Mouse (Mus musculus) intestine, postnatal 0 days (tissue): ENCODE results near the gene Xrcc4. TPM values are rescaled to one million over a fixed set of nuclear protein-coding genes. Genes with fewer than 3 reads are reported as not detected.

Experiments used
- ATAC-seq: fragments of 200-750 bp; cut with Nextera tagmentation; 2 replicates; pipeline ENCODE4 v1.8.0; 2017; ENCODE audit warnings: mild to moderate bottlenecking, moderate TSS enrichment, moderate library complexity
- H3K27ac ChIP-seq: fragments of 300-500 bp; sonication (generic); 2 replicates; pipeline ENCODE4 v1.5.1; 2014; ENCODE audit warnings: mild to moderate bottlenecking, low read depth, low read length, moderate library complexity
- H3K27me3 ChIP-seq: fragments of 300-500 bp; sonication (generic); replicated peaks from 2 replicates; pipeline ENCODE4 v1.6.1; 2014; ENCODE audit warnings: low read length, mixed read lengths; ENCODE audit not compliant: control insufficient read depth, insufficient read depth
- H3K36me3 ChIP-seq: fragments of 300-500 bp; sonication (generic); 2 replicates; pipeline ENCODE4 v1.6.1; 2014; ENCODE audit warnings: mild to moderate bottlenecking, moderate library complexity; ENCODE audit not compliant: control insufficient read depth, insufficient read depth
- H3K4me1 ChIP-seq: fragments of 300-500 bp; sonication (generic); replicated peaks from 2 replicates; pipeline ENCODE4 v1.6.1; 2014; ENCODE audit warnings: antibody characterized with exemption, low read length, mixed read lengths; ENCODE audit not compliant: control insufficient read depth, insufficient read depth
- H3K4me2 ChIP-seq: fragments of 300-500 bp; sonication (generic); replicated peaks from 2 replicates; pipeline ENCODE4 v1.6.1; 2014; ENCODE audit warnings: low read depth, mild to moderate bottlenecking, moderate library complexity
- H3K4me3 ChIP-seq: fragments of 300-500 bp; sonication (generic); 2 replicates; pipeline ENCODE4 v1.5.1; 2014; ENCODE audit warnings: low read depth, low read length
- H3K9ac ChIP-seq: fragments of 300-500 bp; sonication (generic); 2 replicates; pipeline ENCODE4 v1.6.1; 2014; ENCODE audit warnings: mild to moderate bottlenecking, low read depth, low read length
- H3K9me3 ChIP-seq: fragments of 300-500 bp; sonication (generic); 2 replicates; pipeline ENCODE4 v1.6.1; 2016; ENCODE audit warnings: mixed run types; ENCODE audit not compliant: control insufficient read depth
- CTCF ChIP-seq: sonication (generic); IDR thresholded peaks from 2 replicates; pipeline ENCODE4 v1.5.1; 2016; ENCODE audit warnings: low read depth, mild to moderate bottlenecking, control low read depth, antibody characterized with exemption, moderate library complexity
- WGBS: fragments of 180-500 bp; shearing (Covaris S2); extraction: QIAGEN DNeasy Blood & Tissue Kit; methylation state at CpG from one replicate; pipeline ENCODE4 v1.1.7; 2014; 5-methylcytosine and 5-hydroxymethylcytosine counted together
- polyA plus RNA-seq: library from polyadenylated mRNA; unstranded; fragments of >200 nt; fragmentation: Nextera tagmentation; extraction: Ambion mirVana; gene quantifications from 2 replicates; pipeline ENCODE4 v1.2.1, GENCODE M21; 2015

Xrcc4 gene
- polyA plus RNA-seq, 1 experiment from 2014 or later, result 14.8 TPM

GRCm38 (mm10) chr13:90030911-90031310 is 58.5 kb downstream of the Xrcc4 start:
- Histone ChIP-seq H3K36me3 (no peaks in the 10 kb centered on the region), H3K9ac (no peak overlapping the region), H3K4me2 (no peak overlapping the region), H3K27me3 (no peaks in the 10 kb centered on the region), H3K4me3 (no peak overlapping the region), H3K4me1 (no peaks in the 10 kb centered on the region), H3K27ac (no peak overlapping the region), H3K9me3 (no peaks in the 10 kb centered on the region)
- 78% methylated on average over 3 of the region's 3 CpGs for WGBS
- no peak for TF ChIP-seq CTCF
- ATAC-seq, result no peak

DNA sequence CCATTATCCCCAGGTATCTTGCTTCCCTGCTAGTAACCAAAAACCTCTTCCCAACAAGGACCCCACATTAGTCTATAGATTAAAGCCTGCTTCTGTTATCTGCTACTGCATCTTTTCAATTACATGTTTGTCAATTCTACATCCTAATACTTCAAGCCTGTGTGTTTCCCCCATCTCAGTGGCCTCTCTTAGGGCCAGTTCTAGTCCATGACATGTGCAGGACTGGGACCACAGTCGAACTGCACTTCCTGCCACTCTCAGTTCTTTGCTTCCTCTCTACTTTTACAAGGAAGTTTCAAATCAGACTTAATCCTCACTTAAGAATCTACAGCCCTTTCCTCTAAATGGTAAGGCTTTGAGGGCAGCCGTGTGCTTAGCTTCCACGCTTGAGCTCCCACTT is 76.8 kb downstream of the Xrcc4 start:
- WGBS, result 76% methylated on average over 3 of the region's 3 CpGs
- Histone ChIP-seq H3K27ac (no peak overlapping the region), H3K9me3 (no peaks in the 10 kb centered on the region), H3K9ac (no peak overlapping the region), H3K4me2 (no peak overlapping the region), H3K27me3 (no peaks in the 10 kb centered on the region), H3K4me1 (no peaks in the 10 kb centered on the region), H3K4me3 (no peak overlapping the region), H3K36me3 (no peaks in the 10 kb centered on the region)
- TF ChIP-seq CTCF, result no peak
- no peak for ATAC-seq

GRCm38 (mm10) chr13:90012198-90012597 is 77.2 kb downstream of the Xrcc4 start:
- Histone ChIP-seq H3K9me3 (no peaks in the 10 kb centered on the region), H3K27me3 (no peaks in the 10 kb centered on the region), H3K36me3 (no peaks in the 10 kb centered on the region), H3K4me1 (no peaks in the 10 kb centered on the region), H3K27ac (no peak overlapping the region), H3K4me2 (no peak overlapping the region), H3K4me3 (no peak overlapping the region), H3K9ac (no peak overlapping the region)
- ATAC-seq, result no peak
- no peak for TF ChIP-seq CTCF
- WGBS, result 55% methylated on average over 8 of the region's 8 CpGs

GRCm38 (mm10) chr13:90011129-90011528 is 78.3 kb downstream of the Xrcc4 start:
- peak; percentile 60; the same call in 1 of the 2 replicates for ATAC-seq
- H3K27ac ChIP-seq, result no peak overlapping the region
- no peaks in the 10 kb centered on the region for H3K4me1 ChIP-seq
- no peaks in the 10 kb centered on the region for H3K27me3 ChIP-seq
- H3K9ac ChIP-seq, result no peak overlapping the region
- H3K4me2 ChIP-seq, result no peak overlapping the region
- H3K36me3 ChIP-seq, result no peaks in the 10 kb centered on the region
- no peak overlapping the region for H3K4me3 ChIP-seq
- TF ChIP-seq CTCF, result no peak
- no peaks in the 10 kb centered on the region for H3K9me3 ChIP-seq
- WGBS, result 39% methylated on average over 8 of the region's 8 CpGs

GRCm38 (mm10) chr13:90009786-90010185 is 79.6 kb downstream of the Xrcc4 start:
- Histone ChIP-seq H3K4me1 (no peaks in the 10 kb centered on the region), H3K9me3 (no peaks in the 10 kb centered on the region), H3K9ac (no peak overlapping the region), H3K27me3 (no peaks in the 10 kb centered on the region), H3K36me3 (no peaks in the 10 kb centered on the region), H3K27ac (no peak overlapping the region), H3K4me2 (no peak overlapping the region), H3K4me3 (no peak overlapping the region)
- ATAC-seq, result no peak
- TF ChIP-seq CTCF, result no peak

GRCm38 (mm10) chr13:90005561-90005960 is 83.8 kb downstream of the Xrcc4 start:
- Histone ChIP-seq H3K9me3 (no peaks in the 10 kb centered on the region), H3K4me3 (no peak overlapping the region), H3K4me2 (no peak overlapping the region), H3K27ac (no peak overlapping the region), H3K27me3 (no peaks in the 10 kb centered on the region), H3K36me3 (no peaks in the 10 kb centered on the region), H3K4me1 (no peaks in the 10 kb centered on the region), H3K9ac (no peak overlapping the region)
- 97% methylated on average over 1 of the region's 1 CpGs for WGBS
- no peak for ATAC-seq
- no peak for TF ChIP-seq CTCF

DNA sequence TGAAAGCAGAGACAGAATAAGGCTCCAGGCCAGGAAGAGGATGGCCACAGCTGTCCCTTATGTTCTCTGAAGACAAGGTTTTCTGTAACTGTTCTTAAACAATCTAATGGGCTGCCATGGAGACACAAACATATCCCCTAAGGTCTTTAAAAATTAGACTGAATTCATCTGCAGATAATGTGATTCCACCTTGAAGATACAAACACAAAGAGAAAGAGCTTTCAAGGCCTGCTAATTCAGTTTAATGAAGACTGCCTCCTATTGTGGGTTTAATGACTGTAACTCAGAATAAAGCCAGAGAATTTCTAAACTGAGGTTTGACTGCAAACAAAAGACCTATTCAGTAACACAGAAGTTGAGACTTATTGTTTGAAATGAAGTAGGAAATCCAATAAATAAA is 91.9 kb downstream of the Xrcc4 start:
- TF ChIP-seq CTCF, result no peak
- no peak overlapping the region for H3K27ac ChIP-seq
- no peak overlapping the region for H3K4me3 ChIP-seq
- no peak overlapping the region for H3K4me2 ChIP-seq
- H3K36me3 ChIP-seq, result no peaks in the 10 kb centered on the region
- no peaks in the 10 kb centered on the region for H3K9me3 ChIP-seq
- ATAC-seq, result no peak
- no peak overlapping the region for H3K9ac ChIP-seq
- no peaks in the 10 kb centered on the region for H3K27me3 ChIP-seq
- H3K4me1 ChIP-seq, result no peaks in the 10 kb centered on the region
